Mouse (Mus musculus) yolk sac, embryonic 10.5 days (tissue): ENCODE measurements around the gene Wif1.

Experiments
- DNase-seq: peaks from one replicate; pipeline ENCODE4 v3.0.0-alpha.2; 2017; ENCODE audit warnings: low spot score

Wif1 gene

DNA sequence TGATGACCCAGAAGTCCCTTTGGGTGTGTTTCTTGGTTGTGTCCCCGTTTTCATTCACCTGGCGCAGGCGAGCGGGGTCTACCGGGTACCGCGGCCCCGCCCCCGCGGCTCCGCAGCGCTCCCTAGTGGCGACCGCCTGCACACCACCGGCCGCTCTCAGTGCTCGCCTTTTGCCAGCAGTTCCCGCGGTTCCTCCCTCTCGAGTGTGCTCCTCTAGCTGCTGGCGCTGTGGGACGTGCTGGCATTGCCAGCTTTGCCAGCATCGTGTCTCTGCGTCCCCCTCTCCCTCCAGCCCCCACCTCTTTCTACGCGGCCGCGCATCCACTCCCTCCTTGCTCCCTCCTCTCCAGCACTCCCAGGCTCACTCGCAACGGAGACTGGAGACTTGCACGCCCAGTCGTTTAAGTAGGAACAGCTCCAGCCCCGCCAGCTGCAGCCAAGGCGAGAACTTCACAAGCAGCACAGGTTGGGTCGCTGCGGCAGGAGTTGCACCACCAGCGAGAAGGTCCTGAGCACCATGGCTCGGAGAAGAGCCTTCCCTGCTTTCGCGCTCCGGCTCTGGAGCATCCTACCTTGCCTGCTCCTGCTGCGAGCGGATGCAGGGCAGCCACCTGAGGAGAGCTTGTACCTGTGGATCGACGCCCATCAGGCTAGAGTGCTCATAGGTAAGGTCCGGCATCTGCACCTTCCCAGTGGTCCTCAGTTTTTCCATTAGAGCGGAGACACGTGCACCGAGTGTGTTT is at the start of gene Wif1:
Gene Wif1 (plus strand): TSS at position 135 of the 743 bp plus-strand sequence.
- DNase-seq = peak; percentile 65

DNA sequence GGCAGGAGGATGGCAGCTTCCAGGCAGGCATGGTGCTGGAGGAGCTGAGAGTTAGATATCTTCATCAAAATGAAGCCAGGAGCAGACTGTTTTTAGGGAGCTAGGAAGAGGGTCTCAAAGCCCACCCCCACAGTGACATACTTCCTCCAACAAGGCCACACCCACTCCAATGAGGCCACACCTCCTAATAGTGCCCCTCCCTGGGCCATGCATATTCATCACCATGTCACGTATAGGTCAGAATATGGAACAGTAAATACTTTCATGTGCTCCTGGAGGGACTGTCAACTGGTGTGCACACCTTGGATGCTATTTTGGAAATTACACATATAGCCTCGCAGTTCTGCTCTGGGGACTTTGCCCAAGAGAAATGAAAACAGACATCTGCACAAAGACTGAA is 31.6 kb upstream of the Wif1 start:
- no peak for DNase-seq

DNA sequence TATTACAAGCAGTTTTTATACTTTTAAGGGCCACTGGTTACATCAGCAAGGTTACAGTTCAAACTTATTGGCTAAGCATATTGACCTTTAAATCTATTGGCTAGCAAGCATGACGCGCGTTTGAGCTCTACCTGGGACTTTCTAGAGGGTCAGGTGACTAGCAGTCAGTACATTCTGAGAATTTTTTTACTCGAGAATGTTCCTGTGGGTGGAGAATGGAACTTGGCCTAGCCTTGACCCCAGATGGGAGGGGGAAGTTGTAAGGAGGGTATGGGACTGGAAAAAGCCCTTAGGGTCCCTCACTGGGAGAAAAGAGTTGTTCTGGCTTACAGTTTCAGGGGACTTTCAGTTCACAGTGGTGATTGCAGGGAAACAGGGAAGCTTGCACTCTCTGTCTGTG is 22.3 kb upstream of the Wif1 start:
- no peak for DNase-seq

DNA sequence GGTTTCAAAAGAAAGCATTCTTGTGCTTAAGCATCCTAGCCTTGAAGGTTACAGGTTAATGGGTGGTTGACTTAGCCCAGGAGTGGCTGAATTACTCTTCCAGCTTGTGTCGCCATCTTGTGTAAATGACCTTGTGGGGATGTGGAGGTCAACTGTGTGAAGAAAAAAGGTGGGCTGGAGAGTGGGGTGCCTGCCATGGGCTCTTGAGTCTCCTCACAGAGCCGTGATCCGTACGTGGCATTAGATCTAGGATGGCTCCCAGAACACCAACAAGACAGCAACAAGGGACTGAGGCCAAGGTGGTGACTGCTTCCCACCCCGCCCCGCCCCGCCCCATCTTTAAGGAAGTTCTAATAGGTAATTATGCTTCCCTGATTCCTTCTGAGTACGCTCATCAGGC is 17.5 kb upstream of the Wif1 start:
- DNase-seq = no peak

DNA sequence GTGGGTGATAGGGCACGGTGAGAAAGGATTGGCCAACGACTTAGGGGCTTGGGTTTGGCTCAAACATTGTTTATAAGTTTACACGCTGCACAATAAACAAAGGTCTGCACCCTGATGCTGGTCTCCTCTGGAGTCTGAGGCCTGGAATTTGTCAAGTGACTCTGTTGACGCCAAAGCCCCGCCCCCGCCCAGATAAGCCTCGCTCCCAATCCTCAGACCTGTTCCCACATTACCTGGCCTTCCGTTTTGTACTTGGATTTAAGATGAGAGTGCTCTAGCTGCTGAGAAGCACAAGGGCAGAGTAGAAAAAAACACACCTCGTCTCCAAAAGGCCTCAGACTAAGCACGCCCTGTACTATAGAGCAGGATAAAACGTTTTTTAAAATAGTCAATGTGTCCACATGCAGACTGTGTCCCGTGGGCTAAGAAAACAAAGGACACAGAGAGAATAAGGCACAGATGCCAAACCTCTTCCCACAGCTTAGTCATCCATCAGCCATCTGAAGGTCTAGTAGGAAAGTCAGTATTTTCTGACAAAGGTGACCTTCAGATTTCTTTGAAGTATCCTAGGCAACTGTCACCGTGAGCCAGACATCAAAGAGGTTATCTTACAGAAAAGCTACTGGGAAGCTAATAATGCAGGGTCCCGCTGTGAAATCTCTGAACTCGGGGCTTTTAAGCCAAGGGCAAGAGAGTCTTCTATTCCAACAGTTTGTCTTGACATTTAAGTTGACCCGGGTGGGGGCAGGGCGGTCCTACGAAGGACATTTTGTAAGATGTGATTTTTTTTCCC is 16.9 kb upstream of the Wif1 start:
- no peak for DNase-seq

DNA sequence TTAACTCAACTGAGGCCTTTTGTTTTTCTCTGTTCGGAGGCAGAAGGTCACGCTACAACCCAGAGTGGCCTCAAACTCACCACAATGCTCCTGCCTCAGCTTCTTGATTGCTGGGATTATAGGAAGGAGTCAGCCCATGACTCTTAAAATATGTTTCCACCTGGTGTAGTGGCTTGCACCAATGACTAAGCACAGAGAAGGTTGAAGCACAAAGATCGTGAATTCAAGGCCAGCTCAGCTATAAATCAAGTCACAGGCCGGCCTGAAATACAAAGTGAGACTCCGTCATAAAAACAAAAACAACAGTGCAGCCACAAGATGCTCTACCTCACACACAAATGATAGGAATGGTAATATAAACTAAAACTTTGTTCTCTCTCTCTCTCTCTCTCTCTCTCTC is 10.8 kb upstream of the Wif1 start:
- no peak for DNase-seq

DNA sequence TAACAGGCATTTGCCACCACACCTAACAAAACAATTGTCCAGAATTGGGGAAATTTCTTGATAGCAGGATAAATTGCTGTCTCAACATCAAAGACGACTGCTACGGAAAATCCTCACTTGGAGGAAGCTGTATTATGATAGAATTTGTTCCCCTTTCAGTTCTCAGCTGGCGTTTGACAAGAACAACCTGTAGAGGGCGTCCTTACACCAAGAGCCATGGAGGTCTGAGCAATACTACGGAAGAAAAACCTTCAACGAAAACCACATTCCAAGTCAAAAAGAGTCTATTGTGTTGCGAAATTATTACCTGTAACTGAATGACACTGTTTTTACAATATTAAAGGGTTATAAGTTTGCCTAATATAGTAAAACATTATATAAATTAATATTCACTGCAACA is 2.0 kb upstream of the Wif1 start:
- no peak for DNase-seq

DNA sequence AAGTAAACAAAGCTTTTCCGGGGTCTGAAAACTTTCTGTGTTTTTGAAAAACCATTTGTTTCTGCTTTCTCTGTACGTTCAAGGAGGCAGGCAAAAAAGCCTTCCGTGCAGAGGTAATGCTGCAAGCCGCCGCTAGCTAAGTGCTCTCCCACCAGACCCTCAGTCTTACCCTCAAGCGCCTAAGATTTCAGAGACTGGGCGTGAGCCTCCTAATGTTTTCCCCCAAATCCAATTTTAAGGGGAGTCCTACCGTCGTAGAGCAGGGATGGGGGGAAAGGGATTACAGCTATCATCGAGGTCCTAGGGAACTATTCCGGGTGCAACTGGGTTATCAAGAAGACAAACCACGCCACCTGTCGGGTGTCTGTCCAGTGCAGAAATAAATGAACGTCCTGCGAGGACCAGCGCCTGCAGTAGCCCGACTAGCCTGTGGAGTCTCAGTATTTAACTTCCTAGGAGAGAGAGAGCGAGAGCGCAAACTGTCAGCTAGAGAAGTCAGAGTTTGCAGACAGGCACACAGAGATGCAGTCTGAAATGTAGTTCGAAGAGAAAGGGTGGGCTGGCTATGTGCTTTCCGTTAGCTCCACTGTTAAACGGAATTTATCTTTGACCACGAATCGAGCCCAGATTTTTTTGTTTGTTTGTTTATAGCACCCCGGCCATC is 500 bp upstream of the Wif1 start:
- peak; percentile 81 for DNase-seq

DNA sequence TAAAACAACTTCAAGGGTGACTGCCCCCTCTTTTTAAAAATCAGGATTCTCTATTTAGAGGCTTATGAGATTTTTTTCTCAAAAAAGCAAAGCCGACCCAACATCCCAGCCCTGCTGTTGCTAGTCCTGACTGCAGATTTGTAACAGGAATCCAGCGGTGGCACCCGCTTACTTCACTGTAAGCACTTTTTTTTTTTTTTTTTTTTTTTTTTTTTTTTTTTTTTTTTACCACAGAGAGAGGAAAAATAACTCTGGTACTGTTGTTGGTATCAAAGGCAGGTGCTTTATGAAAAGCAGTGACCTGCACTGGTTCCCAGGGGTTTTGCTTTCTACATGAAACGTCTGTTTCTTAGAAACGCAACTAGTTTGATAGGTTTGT is 798 bp downstream of the Wif1 start:
- no peak for DNase-seq

DNA sequence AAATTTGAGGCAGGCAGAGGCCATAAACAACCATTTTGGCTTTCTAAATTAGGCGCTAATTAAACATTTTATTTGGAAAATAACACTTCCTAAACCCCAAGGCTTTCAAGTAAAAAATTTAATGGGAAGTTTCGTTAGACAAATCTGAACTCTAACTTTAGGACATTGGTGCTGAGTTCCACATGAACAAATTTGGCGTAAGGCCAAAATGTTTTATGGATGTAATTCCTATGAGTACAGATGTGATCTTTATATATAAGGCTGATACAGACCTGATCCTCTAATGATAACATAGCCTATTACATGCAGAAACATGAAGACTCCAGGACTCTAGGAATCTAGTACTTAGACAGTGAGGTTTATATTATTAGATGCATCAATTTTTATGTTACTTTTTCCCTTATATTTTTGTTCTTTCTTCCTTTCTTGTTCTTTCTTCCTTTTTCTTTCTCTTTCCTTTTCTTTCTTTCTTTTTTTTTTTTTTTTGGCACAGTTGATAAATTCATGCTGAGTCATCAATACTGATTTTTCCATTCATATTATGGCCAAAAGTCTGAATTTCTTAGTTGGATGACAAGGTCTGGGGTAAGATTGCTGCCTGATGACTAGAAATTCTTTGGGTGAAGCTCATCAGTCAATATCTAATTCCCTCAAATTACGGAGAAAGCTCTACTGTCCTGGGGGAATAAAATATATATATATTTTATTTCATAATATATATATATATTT is 5.0 kb downstream of the Wif1 start:
- no peak for DNase-seq

DNA sequence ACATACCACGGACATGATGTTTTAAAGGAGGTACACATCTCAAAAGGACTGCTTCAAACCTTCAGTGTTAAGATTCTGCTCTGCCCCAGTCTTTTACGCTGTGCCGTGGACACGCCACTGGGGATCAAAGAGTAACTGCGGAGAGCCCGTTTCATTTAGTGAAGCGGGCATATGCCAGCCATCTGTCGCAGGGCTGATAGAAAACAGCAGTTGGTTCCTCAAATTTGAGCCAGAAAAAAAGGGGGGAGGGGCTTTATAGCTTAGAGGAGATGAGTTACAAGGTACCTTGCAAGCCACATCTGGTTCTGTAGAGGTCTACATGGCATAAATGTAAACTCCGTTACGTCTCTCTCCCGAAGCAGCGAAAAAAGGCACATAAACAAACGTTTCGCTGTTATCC is 7.2 kb downstream of the Wif1 start:
- no peak for DNase-seq

DNA sequence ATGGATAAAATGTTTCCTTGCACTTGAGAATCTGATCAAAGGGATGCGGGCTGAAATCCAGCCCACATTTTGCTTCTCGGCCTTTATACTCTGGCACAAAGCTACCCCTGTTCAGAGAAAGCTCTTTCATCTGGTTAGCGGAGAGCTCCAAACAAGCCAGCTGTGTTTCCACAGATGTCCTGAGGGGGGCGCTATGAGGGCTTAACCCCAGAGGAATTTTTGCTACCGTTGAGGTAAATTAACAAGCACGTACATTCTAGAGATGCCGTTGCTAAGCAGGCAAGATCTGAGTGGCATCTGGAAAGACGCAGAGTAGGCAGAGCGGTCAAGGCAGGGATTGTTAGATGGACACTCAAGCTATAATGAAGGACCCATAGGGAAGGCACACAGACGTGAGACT is 13.7 kb downstream of the Wif1 start:
- no peak for DNase-seq

DNA sequence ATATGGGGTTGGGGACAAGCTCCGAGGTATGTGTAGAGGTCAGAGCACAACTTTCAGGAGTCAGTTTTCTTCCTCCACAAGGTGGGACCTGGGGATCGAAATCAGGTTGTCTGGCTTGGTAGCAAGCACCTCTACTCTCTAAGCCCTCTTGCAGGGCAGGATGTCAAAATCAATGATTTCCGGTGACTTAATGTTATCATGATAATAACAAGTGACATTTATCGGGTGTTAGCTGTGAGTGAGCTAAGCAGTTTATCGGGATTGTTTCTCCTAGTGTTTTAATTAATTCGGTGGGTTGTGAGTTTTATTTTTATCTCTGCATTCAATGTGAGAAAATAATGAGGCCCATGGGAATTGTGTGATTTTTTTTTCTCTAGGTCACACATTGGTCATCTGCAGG is 18.3 kb downstream of the Wif1 start:
- DNase-seq = no peak

DNA sequence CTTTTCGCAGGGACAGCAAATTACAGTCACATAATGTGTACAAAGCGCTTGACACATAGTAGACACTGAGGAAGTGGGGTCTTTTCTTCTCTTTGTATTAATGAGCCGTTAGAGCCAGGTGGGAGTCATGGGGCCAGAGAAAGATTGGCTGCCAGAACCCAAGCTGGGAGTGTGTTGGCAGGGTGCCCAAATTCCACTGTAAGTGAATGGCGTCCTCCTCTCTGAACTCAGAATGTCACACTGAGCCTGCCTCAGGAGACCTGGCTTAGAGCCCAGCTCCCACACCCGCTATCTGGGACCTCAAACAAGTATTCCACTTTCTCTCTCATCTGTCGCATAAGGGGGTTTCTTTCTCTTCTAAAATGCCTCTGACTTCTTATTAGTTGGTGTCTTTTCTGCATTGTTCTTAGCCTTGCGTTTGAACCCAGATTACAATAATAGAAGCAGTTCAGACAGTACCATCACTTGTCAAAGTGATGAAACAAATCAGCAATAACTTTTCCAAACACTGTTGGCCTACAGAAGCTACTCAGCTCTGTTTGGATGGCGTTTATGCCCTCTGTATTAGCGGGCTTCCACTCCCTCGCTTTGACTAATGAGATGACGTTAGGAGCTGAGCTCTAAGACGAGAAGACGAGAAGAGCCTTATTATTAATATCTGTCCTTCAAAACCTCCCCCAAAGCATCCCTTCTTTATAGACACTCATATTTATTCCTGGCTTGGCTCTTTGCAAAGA is 21.9 kb downstream of the Wif1 start:
- DNase-seq = no peak

DNA sequence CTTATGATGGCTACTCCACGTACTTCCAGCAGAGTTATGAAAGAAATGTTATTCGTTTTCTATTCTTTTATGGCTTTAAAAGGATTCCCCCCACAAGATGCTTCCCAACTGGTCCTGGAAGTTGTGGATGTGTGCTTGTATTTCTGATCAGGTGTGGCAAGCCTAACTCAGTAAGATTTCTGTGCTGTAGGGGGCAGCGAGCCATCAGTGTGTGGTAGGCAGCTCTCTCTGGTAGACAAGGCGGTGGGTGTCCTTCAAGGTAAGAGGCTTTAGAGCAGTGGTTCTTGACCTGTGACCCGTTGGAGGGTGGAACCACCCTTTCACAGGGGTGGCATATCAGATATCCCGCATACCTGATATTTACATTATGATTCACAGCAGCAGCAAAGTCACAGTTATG is 23.1 kb downstream of the Wif1 start:
- DNase-seq = no peak

DNA sequence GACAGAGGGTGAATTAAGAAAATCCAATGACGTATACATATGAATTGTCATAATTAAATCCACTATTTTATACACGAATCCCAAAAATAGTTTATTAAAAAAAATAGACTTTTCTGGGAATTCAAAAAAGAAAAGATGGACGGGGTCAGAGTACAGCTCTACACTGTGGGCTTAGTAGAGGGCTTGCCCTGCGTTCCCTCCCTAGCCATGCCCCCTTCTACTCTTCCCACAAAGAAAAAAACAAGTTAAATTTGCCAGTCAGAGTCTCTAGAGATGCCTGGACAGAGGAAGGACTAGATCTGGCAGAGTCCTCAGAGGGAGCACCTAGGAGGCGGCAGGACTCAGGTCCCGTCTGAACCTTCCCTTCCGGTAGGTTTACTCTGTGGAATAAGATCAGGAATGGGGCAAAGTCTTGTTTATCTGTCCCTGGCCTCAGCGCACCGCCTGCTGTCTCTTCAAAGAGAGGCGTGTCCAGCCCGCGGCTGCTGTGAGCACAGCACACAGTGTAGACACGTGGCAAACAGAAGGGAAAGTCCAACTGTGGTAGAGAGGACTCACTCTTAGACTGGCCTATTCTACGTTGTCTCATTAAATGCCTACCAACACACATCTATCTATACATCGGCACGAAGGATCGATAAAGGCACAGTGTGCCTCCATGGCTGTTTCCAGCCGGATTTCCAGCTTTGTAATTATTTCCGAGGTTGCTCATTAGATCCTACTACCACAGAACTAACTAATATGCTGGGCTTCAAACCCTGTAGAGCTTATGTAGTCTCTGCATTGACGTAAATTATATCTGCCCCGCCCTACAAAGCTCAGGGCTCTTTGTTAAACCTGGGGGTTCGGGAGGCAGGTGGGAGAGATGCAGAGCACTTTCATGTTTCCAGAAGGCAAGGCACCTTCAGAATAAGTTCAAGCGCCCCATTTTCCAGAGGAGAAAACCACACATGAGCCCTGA is 25.6 kb downstream of the Wif1 start:
- peak; percentile 87 for DNase-seq

DNA sequence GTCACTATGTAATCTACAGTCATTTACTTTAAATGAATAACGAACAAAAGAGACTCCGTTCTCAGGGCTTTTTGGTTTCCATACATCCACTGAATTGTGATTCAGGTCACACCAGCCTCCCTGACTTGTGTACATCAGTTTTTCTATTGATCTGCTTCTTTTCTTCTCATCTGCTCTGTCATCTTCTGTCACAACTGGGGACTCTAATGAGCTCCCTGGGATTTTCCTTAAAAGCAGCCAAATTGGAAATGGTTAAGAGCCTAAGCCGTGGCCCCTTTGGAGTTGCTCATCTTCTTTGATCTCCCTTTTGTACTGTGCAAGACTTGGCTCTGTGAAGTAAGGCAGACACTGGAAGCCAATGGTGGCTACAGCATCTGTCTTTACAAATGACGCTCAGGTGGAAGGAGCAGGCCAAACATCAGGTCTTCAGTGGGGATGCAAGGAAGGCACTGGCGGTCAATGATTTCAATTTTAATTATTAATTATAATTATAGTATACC is 27.6 kb downstream of the Wif1 start:
- no peak for DNase-seq

DNA sequence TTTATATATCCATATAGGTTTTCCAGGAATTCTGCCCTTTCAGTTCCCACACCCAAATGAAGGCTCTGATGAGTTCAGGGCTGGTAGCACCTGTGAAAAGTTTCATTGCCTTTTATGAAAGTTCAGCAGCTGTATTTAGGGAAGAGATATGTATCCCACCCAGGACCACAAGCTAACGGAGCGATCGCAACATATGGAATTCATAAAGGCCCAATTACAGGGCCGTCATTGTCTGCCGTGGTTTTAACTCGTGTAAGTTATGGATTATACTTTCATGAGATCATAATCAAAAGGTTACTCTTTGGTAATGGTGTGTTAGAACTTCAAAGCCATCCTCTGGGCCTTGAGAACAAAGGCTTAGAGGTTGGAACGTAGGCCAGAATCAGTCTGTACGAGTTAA is 28.9 kb downstream of the Wif1 start:
- DNase-seq = no peak

DNA sequence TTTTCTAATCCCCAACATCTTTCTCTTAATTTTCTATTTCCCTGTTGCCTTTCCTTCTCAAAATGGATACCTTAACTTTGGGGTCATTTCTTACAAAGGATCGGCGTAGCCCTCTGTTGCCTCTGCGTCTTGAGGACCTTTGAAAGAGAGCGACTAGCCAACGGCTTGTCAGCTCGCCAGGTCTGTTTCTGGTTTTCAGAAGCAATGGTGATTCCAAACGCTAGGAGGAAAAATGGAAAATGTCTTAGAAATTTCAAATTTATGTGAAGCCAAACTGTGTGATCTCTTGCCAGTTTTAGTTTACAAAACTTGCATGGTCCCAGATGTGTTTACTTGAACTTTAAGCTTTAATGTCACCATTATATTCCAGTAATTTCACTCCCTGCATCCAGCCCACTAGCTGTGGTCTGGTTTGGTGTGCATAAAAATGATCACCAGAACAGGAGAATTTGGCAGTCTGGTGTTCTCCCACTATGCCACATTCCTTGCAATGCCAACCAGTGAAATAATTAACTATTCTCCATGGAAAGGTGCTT is 33.7 kb downstream of the Wif1 start:
- no peak for DNase-seq

DNA sequence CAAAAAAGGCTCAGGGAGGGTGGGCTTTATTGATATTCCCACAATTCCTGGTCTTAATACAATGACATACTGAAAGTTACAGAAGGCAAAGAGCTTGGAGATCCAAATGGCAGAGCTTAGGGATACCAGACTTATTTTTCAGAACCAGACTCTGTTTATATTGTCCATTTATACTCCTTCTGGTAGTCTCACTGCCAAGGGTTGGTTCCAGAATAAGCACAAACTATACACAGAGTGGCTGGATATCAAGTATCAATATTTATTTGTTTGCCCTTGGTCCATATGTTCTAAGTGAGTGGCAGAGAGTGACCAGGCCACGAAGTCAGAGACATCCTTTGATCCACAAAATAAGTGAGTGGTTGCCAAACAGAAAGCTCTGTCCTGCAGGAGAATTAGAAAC is 34.2 kb downstream of the Wif1 start:
- no peak for DNase-seq
